Mouse (Mus musculus): ENCODE measurements around the gene Il1f8. TPM values are rescaled to one million over a fixed set of nuclear protein-coding genes. Genes with fewer than 3 reads are reported as not detected.
"Not testable (repeated sequence)": the region's sequence is repeated elsewhere in the genome, so short reads cannot be mapped to it uniquely, and the experiment has no call there.

The Il1f8 gene
- not detected in 2 replicates for polyA plus RNA-seq (2015; fragmentation: Nextera tagmentation; extraction: Ambion mirVana)

DNA sequence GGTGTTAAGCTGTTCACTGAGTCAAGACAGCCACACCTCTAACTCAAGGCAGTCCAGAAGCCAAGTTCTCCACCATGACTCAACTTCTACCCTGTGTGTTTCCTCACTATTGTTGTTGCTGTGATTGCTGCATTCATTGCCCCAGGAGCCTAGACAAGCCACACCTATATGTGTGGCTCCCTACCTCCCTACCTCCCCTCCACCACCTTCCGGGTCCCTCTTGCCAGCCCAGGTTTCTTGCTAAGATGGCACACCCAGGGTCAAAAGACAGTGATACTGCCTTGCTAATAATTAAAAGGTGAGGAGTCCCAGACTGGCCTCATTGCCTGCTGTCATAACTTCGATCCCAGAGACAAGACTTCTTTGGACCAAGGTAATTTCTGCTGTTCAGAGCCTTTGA is at the start of gene Il1f8:
TSS of gene Il1f8 (plus strand) at position 301 of the 400 bp plus-strand sequence.
- H3K27me3 ChIP-seq: no peaks in the 10 kb centered on the region
- no peak for ATAC-seq (ENCODE audit: low read depth)
- H3K9me3 ChIP-seq: no peaks in the 10 kb centered on the region
- no peak within 1 kb of the TSS for H3K4me3 ChIP-seq
- no peak within 1 kb of the TSS for H3K4me2 ChIP-seq
- no peaks in the 10 kb centered on the region for H3K4me1 ChIP-seq (replicated peaks)
- 90% methylated on average over 2 of the region's 2 CpGs for WGBS
- H3K36me3 ChIP-seq: no peaks in the 10 kb centered on the region
- H3K27ac ChIP-seq (replicated peaks): no peak within 1 kb of the TSS
- H3K9ac ChIP-seq: no peak within 1 kb of the TSS

DNA sequence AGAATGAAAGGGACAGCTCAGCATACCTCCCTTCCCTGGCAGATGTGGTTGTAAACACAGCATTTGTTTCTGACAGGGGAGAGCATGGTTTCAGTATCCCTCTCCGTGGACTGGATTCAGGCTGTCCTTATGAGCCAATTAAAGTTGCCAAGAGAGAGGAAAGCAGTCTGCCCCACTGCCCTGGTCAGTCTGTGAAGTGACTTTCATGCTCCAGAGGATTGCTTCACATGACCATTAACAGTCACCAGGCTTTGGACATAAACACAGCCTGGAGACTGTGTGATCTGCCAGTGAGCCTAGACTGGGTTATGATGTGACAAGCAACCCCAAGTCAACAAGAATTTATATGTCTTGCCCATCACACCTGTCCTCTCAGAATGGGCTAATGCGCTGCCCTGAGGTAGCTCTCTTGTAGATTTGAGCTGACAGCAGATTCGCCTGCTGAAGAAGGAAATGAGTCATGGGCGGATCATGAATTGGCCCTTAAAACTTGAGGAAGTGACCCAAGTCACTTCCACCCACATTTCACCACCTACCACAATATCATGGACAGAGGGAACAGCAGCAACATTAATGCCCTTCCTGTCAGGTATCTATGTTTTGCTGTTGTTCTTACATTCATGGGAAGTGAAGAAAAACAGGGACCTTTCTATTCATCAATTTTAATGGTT is 49.2 kb upstream of the Il1f8 start:
- WGBS: 86% methylated on average over 4 of the region's 4 CpGs

DNA sequence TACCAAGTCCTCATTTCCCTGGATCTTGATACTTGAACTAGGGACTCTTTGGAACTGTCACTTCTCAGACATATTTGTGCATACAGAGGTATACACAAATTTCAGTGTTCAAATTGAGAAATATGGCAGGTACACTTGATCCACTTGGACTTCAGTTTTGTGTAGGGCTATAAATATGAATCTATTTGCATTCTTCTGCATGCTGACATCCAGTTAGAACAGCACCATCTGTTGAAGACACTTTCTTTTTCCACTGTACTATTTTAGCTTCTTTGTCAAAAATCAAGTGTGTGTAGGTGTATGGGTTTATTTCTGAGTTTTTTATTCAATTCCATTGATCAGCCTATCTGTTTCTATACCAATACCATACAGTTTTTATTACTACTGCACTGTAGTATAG is 43.9 kb upstream of the Il1f8 start:
- Histone ChIP-seq H3K4me3 (no peak overlapping the region), H3K9ac (no peak overlapping the region), H3K4me2 (no peak overlapping the region), H3K27ac (replicated peaks) (no peak overlapping the region), H3K4me1 (replicated peaks) (no peaks in the 10 kb centered on the region), H3K9me3 (no peaks in the 10 kb centered on the region), H3K36me3 (no peaks in the 10 kb centered on the region), H3K27me3 (no peaks in the 10 kb centered on the region)
- no peak for ATAC-seq (ENCODE audit: low read depth)

More for the DNA sequence above, 49.2 kb upstream of the Il1f8 start:
- H3K9me3 ChIP-seq: no peaks in the 10 kb centered on the region
- no peak overlapping the region for H3K27ac ChIP-seq (replicated peaks)
- no peaks in the 10 kb centered on the region for H3K4me1 ChIP-seq (replicated peaks)
- no peak for ATAC-seq (ENCODE audit: low read depth)
- H3K36me3 ChIP-seq: no peaks in the 10 kb centered on the region
- no peak overlapping the region for H3K4me3 ChIP-seq
- H3K9ac ChIP-seq: no peak overlapping the region
- no peaks in the 10 kb centered on the region for H3K27me3 ChIP-seq
- no peak overlapping the region for H3K4me2 ChIP-seq

DNA sequence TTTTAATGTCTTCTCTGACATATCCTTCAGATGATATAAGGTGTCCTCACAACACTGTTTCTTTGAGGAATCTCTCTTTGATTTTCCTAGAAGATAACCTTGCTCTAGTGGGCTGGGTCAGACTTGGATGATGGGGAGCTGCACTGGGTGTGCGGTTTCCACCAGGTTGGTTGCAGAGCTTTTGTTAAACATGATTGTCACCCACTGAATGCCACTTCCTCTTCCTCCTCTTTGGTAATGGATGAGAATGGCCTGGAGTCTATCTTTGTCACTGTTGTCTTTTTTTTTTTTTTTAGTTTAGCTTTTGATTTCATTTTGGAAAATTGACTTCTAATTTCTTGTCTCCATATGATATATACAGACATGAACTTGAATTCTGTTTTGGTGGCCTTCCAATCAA is 18.6 kb upstream of the Il1f8 start:
- no peak overlapping the region for H3K4me3 ChIP-seq
- H3K27ac ChIP-seq (replicated peaks): no peak overlapping the region
- H3K9me3 ChIP-seq: peaks cover 1% of the 10 kb centered on the region; the same call in 1 of the 2 replicates
- H3K36me3 ChIP-seq: no peaks in the 10 kb centered on the region
- ATAC-seq (ENCODE audit: low read depth): no peak
- H3K27me3 ChIP-seq: no peaks in the 10 kb centered on the region
- H3K4me1 ChIP-seq (replicated peaks): no peaks in the 10 kb centered on the region
- H3K4me2 ChIP-seq: no peak overlapping the region
- WGBS: 76% methylated on average over 1 of the region's 1 CpGs
- no peak overlapping the region for H3K9ac ChIP-seq

DNA sequence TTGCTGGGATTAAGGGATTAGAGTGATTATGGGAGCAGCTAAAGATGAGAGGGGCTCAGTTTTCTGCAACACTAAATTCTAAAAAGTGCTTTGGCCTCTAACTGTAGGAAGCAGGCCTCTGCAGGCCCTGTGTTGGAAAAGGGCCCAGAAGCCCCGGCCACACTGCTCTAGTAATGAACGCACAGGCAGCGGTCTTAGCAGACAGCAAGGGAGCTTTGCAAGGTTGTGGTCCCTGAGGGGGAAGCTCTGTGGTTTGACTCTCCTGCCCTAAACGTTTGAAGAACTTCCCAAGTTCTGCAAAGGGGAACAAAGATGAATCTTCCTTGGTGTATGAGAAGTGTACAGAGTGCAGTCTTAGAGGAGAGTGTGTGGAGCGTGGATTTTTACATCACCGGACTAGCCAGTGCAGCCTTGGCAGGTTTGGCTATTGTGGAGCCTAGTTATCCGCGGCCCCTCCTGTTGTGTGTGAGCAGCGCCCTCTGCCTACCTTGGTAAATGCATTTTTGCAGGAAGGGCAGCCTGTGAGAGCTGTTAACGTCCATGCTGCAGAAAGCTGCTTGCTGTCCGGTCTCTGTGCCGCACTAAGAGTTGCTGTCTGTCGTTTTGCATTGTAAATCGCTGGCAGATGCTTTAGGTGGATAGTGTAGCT is 28.8 kb downstream of the Il1f8 start:
- peak; percentile 69 for ATAC-seq (ENCODE audit: low read depth)
- H3K9me3 ChIP-seq; H3K4me1 ChIP-seq (replicated peaks); H3K36me3 ChIP-seq; H3K27me3 ChIP-seq; H3K4me3 ChIP-seq; H3K27ac ChIP-seq (replicated peaks): not testable (repeated sequence)
- H3K9ac ChIP-seq: 0 out of 2 replicates have a peak overlapping the region, but pooled peaks have one; percentile 22
- WGBS: 18% methylated on average over 14 of the region's 14 CpGs
- H3K4me2 ChIP-seq: peak overlapping the region; percentile 44

DNA sequence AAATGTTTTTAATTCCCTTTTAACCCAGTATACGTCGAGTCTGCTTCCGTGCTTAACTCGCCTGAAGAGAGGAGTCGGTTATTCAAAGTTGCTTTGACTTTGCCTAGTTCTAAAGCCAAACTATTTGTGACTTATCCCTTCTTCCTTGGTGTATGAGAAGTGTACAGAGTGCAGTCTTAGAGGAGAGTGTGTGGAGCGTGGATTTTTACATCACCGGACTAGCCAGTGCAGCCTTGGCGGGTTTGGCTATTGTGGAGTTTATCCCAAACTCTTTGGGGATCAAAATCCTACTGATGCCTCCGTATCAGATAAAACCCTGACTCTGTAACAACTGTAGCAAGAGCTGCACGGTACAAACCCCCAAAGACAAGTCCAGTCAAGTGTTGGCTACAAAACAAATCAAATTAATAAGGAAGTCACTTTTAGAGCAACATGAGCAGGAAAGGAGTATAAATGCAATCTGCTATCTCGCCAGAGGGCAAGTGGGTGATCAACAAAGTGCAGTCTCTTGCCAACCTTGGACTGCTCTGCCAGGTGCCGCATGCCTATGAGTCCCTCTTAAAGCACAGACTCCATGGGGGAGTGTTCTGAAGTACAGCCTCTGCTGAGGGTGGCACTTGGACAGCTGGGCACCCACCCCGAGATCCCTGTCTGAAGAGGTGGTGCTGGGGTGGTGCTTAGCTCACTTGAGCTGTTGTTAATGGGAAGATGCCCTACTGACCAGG is 29.6 kb downstream of the Il1f8 start:
- not testable (repeated sequence) for H3K27ac ChIP-seq (replicated peaks); H3K27me3 ChIP-seq; H3K9me3 ChIP-seq; H3K4me3 ChIP-seq; ATAC-seq (ENCODE audit: low read depth); H3K36me3 ChIP-seq; H3K4me1 ChIP-seq (replicated peaks)
- Histone ChIP-seq H3K4me2 (peak overlapping the region; percentile 44), H3K9ac (0 out of 2 replicates have a peak overlapping the region, but pooled peaks have one; percentile 22)
- 75% methylated on average over 13 of the region's 13 CpGs for WGBS

DNA sequence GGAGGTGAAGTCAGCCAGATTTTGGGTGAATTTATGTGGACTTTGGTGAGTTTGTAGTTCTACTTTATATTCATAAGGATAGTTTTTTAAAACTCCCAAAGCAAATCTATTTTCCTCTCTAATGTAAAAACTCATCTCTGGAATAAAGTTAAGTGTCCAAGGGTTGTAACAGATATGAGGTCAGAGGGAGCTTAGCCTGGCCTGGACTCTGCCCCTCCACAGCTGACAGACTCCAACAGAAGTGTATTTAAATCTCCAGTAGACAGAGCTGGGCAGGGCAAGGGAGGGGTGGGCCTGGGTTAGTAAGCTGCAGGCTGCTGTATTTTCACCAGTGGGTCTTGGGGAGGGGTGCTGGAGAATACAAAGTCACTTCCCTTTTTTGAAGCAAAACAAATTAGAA is 31.1 kb downstream of the Il1f8 start:
- not testable (repeated sequence) for H3K4me1 ChIP-seq (replicated peaks); H3K9me3 ChIP-seq; H3K4me3 ChIP-seq; H3K36me3 ChIP-seq; H3K9ac ChIP-seq; H3K4me2 ChIP-seq; H3K27ac ChIP-seq (replicated peaks); H3K27me3 ChIP-seq; ATAC-seq (ENCODE audit: low read depth)

DNA sequence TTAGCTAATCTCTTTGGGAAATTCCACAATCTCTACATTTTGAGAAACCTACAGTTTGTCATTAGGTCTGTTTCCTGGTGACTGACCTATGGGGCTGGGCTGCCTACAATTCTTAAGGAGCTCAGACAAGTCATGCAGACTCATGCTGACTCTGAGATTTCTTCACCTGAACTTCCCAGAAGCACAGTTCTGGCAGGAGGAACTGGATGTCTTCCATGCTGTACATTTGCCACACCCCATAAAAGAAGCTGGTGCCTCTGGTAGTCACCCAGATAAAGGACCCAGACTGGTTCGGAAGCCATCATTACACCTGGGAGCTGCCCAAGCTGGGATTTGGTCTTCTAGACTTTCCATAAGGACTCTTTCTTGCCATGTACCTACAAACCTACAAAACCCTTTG is 33.2 kb downstream of the Il1f8 start, which contains the start of gene Il1f9:
TSS of gene Il1f9 (plus strand) at position 301 of the 400 bp plus-strand sequence.
- Histone ChIP-seq H3K9me3 (no peaks in the 10 kb centered on the region), H3K4me3 (no peak within 1 kb of the TSS), H3K9ac (no peak within 1 kb of the TSS), H3K36me3 (no peaks in the 10 kb centered on the region), H3K4me1 (replicated peaks) (no peaks in the 10 kb centered on the region), H3K27me3 (no peaks in the 10 kb centered on the region), H3K4me2 (no peak within 1 kb of the TSS), H3K27ac (replicated peaks) (no peak within 1 kb of the TSS)
- ATAC-seq (ENCODE audit: low read depth): no peak
- 91% methylated on average over 1 of the region's 1 CpGs for WGBS

DNA sequence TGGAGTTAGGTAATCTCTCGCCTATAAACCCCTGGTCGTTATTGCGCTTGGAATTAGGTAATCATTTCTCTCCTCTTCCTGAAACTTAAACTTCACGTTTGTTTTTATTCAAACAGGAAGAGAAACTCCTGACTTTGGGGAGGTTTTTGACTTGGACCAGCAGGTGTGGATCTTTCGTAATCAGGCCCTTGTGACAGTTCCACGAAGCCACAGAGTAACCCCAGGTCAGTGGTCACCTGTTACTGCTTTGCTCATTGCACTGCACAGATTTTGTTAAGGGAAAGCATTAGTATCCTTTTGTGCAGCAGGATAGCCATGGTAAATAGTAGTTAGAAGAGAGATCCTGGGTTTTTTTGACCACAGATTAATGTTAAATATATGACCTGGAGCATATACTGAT is 34.6 kb downstream of the Il1f8 start:
- ATAC-seq (ENCODE audit: low read depth): no peak
- Histone ChIP-seq H3K27ac (replicated peaks) (no peak overlapping the region), H3K9me3 (no peaks in the 10 kb centered on the region), H3K4me1 (replicated peaks) (no peaks in the 10 kb centered on the region), H3K27me3 (no peaks in the 10 kb centered on the region), H3K4me2 (no peak overlapping the region), H3K9ac (no peak overlapping the region), H3K36me3 (no peaks in the 10 kb centered on the region), H3K4me3 (no peak overlapping the region)
- 80% methylated on average over 6 of the region's 6 CpGs for WGBS

DNA sequence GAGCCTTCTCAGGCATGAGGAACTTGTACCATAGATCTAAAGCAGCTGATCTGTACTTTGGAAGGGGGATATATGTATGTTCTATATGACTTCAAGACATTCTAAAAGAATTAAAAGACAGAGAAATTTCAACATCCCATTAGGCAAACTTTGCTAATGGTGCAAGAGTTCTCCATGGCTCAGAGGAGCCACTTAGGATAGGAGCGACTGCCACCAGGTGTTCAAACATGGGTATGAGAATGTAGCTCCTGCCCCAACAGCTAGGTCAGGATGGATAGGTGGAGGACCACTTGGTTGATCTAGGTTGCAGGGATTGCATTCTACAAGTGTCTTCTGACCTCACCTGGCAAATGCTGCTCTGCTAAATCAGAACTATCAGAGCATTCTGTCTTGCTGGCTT is 35.2 kb downstream of the Il1f8 start:
- H3K9me3 ChIP-seq: no peaks in the 10 kb centered on the region
- H3K36me3 ChIP-seq: no peaks in the 10 kb centered on the region
- H3K4me3 ChIP-seq: no peak overlapping the region
- 67% methylated on average over 1 of the region's 1 CpGs for WGBS
- no peaks in the 10 kb centered on the region for H3K4me1 ChIP-seq (replicated peaks)
- no peak overlapping the region for H3K9ac ChIP-seq
- ATAC-seq (ENCODE audit: low read depth): no peak
- no peak overlapping the region for H3K27ac ChIP-seq (replicated peaks)
- no peaks in the 10 kb centered on the region for H3K27me3 ChIP-seq
- no peak overlapping the region for H3K4me2 ChIP-seq
